Mouse (Mus musculus) kidney, adult 11 months (tissue): Measurements from ENCODE around the gene Stk38.

Experiments used
- DNase-seq: peaks from one replicate; pipeline ENCODE4 v3.0.0; 2022

The Stk38 gene

DNA sequence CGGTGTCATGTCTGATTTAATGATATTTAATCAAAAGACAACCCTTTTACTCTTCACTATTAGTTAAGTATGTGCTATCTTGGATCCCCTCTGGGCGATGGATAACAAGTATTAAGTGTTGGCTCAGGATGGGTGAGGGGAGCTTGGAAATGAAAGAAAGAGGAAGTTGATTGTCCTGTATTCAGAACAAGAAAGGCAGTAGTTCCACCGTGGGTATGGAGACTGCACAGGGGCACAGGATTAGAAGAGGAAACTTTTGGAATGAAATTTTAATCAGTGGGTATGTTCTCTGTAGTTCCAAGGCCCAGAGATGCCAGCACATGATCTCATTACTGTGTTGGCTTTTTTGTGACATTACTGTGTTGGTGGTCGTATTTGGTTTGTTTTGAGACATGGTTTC lies 57.0 kb downstream of the Stk38 start:
- DNase-seq = no peak

DNA sequence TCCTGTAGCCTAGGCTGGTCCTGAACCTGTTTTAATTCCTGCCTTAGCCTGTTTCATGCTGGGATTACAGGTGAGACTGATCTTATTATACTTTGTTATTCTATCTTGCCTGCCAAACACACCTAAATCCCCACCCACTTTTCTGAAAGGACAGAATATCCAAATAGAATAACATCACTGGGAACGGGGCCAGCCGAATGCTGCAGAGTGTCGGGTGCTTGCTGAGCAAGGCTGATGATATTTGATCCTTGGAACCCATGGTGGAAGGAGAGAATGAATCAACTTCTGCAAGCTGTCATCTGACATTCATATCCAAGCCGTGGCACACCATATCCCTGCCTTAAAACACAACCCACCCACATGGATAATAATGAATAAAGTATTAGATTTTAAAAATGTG lies 59.1 kb downstream of the Stk38 start:
- DNase-seq = no peak

DNA sequence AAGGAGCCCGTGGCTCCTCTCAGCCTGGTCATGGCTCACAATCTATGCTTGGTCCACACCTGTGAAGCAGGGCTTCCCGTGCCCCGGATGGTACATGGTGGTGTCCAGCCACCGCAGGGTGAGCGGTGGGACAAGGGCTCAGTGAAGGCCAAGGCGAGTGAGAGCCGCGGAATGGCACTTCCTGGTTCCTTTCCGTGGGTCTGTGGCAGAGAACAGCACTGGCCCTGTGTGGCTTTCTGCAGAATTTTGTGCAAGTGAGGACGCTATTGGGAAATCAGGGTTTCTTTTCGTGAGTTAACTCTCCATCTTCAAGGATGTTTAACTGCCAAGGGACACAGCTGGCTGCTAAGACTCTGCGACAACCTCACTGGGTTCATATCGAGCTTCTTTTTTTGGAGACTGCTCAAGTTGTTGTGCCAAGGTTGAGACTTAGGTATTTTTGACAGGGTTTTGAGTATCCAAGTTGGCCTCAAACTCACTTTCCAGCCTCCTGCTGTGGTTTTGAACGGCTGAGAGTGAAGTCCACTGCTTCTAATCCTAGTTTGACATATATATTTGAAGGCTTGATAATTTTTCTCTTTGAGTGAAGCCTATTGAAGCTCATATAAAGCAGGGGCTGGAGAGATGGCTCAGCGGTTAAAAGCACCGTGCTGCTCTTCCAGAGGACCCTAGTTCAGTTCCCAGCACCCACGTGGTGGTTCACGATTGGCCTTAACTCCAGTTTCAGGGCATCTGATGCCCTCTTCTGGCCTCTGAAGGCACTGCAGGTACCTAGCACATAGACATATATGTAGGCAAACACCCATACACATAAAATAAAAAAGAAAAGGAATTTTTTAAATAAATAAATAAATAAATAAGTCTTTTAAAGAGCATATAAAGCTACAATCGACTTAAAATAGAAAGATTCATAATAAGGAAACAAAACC lies 60.5 kb downstream of the Stk38 start:
- DNase-seq = no peak

DNA sequence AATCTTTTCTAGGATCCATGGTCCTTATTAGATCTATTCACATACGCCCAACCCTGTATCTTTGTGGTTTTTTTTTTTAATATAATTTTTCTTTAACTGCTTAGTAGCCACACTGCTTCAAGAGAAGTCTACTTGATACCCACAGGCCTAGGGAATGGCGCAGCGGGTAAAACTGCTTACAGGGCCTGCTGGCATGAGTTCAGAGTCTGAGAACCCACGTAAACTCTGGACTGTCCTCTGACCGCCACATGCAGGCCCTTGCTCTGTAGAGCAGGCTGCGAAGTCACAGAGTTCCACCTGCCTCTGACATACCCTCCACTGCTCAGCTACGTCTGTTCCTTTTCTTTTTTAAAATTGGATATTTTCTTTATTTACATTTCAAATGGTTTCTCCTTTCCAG lies 63.3 kb downstream of the Stk38 start:
- peak; percentile 64 for DNase-seq

DNA sequence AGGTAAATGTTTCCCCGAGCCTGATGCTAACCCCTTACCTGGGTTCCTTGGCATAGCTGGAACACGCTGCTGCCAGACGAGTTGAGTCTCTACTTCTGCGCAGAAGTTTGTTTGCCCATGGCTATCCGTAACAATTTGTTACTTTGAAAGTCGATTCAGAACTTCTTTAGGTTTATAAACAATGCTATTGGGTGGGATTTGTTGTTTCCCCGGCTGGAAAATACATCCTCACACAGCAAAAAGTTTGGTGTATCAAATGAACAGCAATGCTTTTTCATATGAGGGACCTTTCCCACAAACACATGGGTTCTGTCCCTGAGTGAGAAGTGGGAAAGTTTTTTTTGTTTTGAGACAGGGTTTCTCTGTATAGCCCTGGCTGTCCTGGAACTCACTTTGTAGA lies 64.1 kb downstream of the Stk38 start, which contains the start of gene Pxt1:
TSS of gene Pxt1 (minus strand) at position 101 of the 400 bp plus-strand sequence.
- DNase-seq = no peak

DNA sequence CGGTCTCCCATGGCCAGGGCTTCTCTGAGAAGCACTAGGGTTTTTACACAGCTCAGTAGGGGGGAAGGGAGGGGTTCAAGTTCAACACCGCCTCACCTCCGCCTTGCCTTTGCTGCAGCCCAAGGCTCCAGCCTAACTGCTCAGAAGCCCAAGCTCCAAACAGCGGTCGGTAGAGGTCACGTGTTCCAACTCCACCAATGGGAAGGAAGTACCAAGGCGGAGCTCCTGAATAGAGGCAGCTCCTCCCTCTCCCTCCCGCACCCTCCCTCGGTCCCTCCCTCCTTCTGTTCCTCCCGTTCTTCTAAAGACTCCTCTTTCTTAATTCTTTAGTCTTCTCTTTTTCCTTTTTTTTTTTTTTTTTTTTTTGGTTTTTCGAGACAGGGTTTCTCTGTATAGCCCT lies 65.7 kb downstream of the Stk38 start:
- no peak for DNase-seq

DNA sequence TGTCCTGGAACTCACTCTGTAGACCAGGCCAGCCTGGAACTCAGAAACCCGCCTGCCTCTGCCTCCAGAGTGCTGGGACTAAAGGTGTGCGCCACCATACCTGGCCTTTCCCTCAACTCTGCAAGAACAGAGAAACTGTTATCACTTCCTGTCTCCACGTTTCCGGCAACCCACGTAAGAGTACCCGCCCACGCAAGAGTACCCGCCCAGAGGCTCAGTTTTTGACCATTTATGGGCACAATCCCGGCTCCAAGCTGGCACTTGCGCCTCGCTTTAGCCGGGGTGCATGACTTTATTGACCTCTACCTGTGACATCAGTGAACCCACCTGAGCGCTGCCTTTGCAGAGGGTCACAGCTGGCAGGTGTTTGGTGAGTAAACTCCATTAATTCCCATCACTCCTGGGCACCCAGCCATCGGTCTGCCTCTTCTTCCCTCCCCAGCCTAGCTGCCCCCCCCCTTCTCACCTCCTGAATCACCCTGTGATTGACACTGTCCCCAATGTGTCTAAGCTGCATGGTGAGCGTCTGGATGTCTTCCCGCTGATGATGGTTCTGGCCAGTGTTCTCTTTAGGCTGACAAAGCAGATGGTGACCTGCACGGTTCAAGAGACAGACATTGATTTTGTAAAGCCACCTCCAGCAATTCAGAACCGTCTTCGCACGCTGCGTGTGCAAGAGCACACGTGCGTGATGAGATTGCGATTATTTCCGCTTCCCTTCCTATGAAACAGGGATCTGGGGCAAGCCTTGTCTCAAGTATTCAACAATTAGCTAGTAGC lies 66.8 kb downstream of the Stk38 start:
- DNase-seq = no peak

DNA sequence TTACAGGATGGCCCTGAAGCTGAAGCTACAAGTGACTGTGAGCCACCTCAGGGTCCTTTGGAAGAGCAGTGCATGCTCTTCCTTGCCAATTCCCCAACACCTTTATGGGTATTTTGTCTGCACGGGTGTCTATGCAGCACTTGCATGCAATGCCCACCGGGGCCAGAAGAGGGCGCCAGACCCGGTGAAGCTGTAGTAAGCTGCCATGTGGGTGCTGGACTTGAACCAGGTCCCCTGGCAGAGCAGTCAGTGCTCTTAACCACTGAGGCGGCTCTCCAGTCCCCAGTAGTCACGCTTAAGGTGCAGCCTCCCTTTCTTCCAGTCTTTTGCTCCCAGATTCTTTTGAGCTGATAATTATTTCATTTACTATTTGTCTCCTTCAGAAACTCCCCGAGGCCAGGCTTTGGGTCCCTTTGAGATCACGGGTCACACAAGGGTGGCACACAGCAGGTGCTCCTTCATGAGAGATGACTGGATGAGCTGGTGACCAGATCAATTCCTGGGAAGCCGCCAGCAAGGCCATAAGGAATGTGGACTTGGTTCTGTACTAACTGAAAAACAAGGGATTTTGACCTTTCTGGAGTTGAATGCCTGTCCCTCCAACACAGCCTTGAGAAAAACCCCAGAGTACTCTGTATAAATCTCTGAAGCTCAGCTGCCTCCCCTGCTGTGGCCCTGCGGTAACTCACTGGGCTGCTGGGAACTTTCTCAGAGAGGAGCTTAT lies 71.0 kb downstream of the Stk38 start:
- peak; percentile 84 for DNase-seq

DNA sequence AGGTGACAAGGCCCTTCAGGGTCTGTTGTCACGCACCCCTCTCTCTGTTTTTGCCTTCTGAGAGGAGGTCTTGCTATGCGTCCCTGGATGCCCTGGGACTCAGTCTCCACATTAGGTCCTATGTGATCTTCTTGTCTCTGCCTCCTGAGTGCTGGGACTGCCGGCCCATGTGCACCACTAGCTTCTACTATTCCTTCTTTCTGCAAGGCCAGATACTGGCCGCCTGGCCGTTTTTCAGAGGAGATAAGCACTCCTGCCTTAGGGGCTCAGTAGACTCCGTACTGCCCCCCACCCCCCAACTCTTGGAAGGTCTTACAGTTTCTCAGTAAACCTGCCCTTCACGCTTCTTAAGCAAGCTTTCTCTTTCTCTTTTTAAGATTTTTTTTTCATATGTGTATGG lies 71.7 kb downstream of the Stk38 start:
- no peak for DNase-seq

DNA sequence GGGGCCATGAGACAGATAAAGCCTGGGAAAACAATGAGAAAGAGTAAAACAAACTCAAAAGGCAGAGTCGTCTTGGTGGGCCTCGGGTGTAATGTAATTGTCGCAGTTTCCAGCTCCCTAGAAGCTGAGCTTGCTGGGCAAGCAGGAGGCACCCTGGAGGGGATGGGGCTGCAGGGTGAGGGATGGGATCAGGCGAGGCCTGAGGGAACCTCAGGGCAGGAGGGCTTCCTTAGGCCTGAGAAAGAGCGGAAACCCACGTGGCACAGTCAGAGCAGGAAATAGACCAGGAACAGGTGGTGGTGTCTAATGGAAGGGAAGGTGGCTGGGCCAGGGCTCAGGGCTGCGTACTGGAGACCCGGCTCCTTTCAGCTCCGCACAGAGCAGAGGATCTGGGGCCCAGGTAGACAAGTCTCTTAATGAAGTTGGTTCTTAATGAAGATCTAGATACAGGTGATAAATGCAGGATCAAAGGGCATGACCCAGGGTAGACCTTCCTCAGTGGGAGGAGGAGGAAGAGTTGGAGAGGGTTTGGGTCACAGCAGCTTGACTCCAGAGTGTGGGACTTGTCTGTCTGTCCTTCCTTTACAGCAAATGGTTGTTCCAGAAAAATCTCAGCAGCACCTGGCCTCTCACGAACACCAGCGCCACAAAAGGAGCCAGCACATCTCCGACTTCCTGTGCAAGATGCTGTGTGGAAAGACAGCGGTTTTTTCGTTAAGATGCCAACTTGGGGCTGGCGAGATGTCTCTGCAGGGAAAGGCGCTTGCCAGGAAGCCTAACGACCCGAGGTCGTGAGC lies 73.5 kb downstream of the Stk38 start:
- no peak for DNase-seq

DNA sequence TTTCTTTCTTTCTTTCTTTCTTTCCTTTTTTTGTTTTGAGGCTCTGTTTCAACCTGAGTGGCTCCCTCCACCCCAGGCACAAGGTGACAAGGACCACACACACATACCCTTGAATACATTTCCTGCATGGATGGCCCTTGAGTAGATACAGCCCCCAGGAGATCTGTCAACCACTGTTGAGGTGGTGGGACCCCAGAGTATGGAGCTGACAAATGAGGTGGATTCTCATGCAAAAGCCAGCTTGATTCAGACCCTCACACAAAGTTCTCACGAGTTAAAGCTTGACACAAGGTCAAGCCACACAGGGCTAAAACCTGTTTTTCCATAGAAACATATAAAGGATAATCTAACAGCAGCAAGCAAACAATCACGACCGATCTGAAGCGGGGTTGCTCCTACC lies 75.5 kb downstream of the Stk38 start:
- DNase-seq = no peak

DNA sequence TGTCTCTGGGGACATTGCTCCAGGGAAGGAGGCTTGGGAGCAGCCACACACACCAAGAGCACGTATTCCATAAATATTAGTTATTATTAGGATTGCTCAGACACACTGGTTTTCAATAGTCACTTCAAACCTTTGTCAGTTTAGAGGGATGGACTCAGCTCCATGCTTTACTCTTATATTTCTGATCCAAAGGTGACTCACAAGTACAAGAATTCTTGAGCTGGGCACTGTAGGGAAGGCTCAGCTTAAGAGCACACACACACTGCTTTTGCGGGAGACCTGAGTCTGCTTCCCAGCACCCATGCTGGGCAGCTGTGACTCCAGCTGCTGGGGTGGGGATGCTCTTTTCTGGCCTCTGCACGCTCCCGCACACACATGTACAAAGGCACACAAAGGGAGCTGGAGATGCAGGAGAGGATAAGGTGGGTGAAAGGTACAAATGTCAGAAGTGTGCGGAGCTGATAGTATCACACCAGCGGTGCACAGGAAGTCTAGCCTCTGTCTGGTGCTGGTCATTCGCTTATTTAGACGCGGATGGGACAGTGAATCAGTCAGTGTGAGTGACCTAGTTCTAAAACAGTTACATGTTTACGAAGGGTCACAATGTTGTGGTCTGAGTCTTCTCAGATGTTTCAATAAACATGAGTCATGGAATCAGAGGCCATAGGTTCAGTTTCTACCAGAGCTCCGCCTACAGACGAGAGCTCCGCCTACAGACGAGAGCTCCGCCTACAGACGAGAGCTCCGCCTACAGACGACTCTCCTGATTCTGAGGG lies 76.2 kb downstream of the Stk38 start:
- no peak for DNase-seq

DNA sequence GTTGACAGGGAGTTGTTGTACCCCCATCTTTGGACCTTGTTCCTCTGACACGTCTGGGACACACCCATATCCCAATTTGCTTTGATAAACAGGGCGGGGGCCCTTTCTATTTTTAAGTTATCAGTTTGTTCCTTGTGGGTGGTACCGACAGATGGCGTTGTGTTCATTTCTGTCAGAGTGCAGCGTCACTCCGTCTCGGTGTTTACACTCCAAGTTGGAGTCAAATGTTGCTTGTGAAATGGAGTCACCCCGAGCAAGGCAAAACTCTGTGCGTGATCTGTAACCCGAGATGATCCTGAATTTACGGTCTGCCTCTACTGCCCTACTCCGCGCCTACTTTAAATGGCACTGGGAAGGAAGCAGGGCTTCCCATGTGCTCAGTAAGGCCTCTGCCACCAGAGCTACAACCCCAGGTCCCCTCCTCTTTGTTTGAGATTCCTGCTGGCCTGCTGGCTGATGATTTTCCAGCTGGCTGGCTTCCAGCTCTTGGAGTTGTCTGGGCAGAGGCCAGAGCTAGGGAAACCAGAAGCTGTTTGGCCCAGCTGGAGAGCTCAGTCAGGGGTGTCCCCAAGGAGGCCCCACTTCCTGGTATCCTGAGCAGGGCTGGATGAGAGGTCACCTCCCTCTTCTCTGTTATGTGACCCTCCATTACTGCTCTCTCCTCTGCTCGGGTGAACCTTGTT lies 77.3 kb downstream of the Stk38 start:
- peak; percentile 93 for DNase-seq

DNA sequence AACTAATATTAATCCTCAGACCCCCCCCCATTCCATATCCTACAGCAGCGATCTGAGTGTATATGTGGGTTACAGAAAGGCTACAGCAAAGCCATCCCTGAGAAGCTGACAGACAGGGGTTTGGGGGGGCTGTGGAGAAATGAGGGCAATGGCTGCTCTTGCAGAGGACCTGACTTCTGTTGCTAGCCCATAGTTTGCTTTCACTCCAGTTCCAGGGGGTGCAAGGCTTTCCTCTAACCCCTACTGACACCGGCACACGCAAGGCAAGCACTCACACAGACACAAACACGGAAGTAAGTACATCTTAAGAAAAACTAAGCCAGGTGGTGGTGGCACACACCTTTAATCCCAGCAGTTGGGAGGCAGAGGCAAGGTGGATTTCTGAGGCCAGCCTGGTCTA lies 78.4 kb downstream of the Stk38 start:
- no peak for DNase-seq

DNA sequence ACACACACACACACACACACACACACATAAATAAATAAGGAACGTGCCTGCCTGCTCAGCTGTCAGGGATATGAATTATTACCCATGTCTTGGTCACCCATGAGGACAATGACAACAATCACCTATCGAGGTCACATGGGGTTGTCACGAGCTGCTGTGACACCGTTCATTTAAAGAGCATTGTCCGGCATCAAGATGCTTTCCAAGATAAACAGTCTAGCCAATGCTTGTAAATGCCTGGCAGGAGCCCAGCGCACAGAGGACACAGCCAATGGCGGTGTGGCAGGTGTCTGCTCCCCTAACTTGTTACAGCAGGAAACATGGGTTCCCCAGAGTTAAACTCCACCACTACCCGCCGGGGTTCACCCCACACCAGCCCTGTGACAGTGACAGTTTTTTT lies 79.8 kb downstream of the Stk38 start:
- no peak for DNase-seq

DNA sequence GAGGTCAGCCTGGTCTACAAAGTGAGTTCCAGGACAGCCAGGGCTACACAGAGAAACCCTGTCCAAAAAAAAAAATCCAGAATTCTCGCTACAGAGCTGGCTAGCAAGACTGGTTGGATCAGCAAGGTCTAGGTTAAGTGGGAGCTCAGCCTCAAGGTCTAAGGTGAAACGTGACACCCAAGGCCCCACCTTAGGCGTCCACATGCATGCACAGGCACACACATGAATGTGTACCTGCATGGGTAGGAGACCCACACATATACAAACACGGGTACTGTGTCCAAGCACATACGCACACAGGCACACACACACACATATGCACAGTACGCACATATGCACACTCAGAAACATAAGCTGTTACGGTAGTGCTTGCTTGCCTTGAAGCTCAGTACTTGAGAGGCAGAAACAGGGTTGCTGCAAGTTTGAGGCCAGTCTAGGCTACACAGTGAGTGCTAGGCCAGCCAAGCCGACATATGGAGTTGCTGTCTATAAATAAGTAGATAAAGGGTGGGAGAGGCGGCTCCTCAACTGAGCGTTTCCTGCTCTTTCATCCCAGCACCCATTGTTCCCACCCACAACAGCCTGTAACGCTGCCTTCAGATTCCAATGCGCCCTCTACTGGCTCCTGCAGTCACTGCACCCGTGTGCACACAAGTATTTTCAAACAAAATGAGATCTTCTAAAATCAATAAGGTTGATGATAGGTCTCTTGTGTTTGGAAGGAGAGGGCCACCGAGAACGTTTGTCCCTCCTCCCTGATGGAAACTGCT lies 80.7 kb downstream of the Stk38 start:
- DNase-seq = peak; percentile 33

DNA sequence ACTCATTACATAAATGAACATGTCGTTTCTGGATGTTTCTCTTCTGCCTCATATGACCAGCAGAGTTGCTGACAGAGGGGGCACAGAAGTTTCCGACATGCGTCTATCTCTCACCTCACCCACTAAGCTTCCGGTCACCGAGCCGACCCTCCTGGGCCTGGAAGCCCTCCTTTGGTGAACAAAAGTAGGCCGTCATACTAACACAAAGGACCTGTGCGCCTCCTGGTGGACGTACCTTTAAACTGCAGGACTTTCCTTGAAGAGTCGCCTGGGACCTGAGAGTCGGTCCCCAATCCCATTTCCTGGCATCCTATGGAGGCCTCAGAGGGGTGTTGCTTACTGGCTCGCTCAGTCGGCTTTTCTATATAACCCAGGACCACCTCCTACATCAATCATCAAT lies 81.4 kb downstream of the Stk38 start:
- DNase-seq = peak; percentile 70

DNA sequence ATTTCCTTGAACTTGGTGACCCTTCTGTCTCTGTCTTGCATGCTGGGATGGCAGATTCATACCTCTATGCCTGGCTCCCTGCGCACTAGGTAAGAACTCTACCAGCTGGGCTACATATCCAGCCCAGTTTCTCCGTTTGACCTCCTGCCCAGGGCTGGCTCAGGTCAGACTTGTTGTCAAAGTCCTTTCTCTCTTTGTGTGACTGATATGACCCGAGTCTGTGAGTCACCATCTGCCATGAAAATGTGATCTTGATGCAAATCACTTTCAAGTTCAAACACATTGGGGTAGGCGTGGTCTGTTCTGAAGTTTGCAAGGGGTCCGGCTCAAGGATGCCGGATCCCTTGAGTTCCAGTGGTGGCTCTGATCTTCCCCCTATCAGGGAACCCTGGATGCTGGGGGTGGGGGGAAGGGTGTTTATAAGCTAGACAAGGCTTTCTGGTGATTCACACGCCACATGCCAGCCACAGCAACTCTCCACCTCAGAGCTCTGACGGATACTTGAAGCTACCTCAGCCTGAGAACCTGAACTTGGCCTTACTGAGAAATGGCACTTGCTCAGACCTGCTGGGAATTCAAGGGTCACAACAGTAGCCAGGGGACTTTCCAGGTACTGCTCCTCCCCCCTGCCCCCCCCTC lies 82.7 kb downstream of the Stk38 start:
- no peak for DNase-seq

DNA sequence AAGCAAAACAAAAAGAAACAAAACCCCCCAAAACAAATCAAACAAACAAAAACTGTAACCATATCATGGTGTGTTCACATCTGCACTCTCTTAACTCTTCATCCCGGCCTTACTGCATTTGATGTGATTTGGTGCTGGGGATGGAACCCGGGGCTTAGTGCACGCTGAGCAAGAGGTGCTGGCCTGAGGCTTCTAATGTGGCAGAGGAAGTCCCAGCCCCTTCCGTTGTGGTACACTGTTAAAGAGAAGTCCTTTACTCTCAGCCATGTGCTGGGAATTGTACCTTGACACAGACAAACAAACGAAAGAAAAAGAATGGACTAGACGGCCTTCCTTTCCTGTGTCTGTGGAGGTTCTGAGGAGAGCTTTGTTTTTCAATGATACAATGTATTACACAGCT lies 85.7 kb downstream of the Stk38 start:
- no peak for DNase-seq

DNA sequence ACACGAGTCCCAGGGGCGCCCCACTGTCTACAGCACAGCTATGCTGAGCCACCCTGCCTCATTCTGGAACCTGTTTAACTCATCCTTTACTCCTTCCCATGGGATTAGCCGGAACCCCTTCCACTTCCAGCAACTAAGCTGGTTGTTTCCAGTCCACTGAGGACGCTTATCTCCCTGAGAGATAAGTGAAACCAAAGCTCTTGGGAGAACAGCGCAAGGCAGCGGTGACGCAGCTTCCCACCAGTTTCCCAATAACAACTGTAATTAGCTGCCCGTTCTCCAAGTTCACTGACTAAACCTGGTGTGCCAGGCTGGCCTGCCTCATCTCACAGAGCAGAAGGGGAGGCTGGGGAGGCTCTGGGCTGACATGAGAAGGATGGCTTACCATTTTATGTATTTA lies 86.7 kb downstream of the Stk38 start:
- DNase-seq = no peak
